Mouse (Mus musculus): ENCODE results near the gene Ybx2.

GRCm38 (mm10) chr11:69976271-69976670, 40.7 kb downstream of the Ybx2 start:
- TF ChIP-seq CTCF (IDR thresholded peaks at IDR 0.05; ENCODE audit: extremely low read depth, insufficient read depth, low read length) (no peak), POLR2A (IDR thresholded peaks at IDR 0.05; ENCODE audit: extremely low read depth, insufficient read depth, low read length) (no peak)
